ENCODE assay signal across 10 mouse cellular contexts in the genomic region with DNA sequence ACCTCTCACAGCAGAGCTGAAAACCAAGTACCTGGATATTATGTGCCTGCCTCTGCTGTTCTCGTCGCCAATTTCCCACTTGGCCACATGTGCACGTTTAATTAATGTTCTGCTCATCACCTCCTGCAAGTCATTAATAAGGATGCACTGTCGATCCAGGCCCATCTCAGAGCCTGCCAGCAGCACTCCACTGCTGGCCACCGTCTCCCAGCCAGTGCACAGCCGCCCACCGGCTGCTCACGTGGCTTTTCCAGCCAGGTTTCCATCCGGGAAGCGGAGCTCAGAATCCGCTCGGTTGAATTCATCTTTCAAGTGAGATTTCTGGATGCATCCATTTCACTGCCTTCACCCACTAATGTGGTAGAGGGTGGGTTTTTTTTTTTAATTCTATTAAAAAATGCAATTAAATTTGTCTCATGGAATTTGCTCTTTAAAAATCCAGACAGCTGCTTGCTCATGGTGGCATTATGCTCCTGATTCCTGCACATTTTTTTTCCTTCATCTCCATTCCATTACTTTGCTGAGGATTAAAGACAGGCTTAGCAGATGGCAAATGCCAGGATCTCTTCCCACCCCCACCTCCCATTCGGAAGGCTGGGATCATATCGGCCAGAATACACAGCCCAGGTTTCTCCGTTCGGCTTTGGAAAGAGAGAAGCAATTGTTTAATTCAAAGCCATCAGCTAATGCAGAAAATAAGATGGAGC.
DNase-seq lines count a peak whose midpoint lies in the region; ATAC-seq and TF ChIP-seq lines count a peak whose summit lies in the region.
"Had no signal": no experiment of that assay in that cellular context is flagged by ENCODE, and none has a peak within 500 bp of the region (broad histone marks: within the 10 kb centered on the region; RNA-seq: fewer than 3 reads in every experiment).

No protein-coding gene starts in this region.

- no peaks in the 10 kb centered on the region for H3K27me3 ChIP-seq in hindbrain, postnatal 0 days (ENCODE audit: insufficient read depth, low read length)
- no peaks in the 10 kb centered on the region for H3K27me3 ChIP-seq in limb, embryonic 12.5 days
- H3K27me3 ChIP-seq in heart, embryonic 11.5 days (ENCODE audit: control insufficient read depth, insufficient read depth, low read length), result no peaks in the 10 kb centered on the region
- H3K27me3 ChIP-seq in kidney, embryonic 15.5 days, result no peaks in the 10 kb centered on the region
- H3K27me3 ChIP-seq: stomach, embryonic 15.5 days had no signal

- no peak overlapping the region; the same call in 1 of the 2 replicates for H3K9ac ChIP-seq in hindbrain, postnatal 0 days (replicated peaks; ENCODE audit: low read length)
- no peak overlapping the region for H3K9ac ChIP-seq in limb, embryonic 12.5 days (replicated peaks)
- no peak overlapping the region for H3K9ac ChIP-seq in heart, embryonic 11.5 days (ENCODE audit: low read depth, low read length)
- H3K9ac ChIP-seq in kidney, embryonic 15.5 days, result no peak overlapping the region
- H3K9ac ChIP-seq: stomach, embryonic 15.5 days had no signal

- H3K4me3 ChIP-seq in hindbrain, postnatal 0 days (ENCODE audit: low read length), result no peak overlapping the region
- H3K4me3 ChIP-seq in limb, embryonic 12.5 days (replicated peaks), result no peak overlapping the region
- no peak overlapping the region for H3K4me3 ChIP-seq in heart, embryonic 11.5 days (ENCODE audit: low read depth, low read length)
- H3K4me3 ChIP-seq in kidney, embryonic 15.5 days (replicated peaks), result no peak overlapping the region
- H3K4me3 ChIP-seq: heart, embryonic 10.5 days; stomach, embryonic 15.5 days had no signal

- H3K4me1 ChIP-seq in hindbrain, postnatal 0 days (ENCODE audit: insufficient read depth, low read length), result no peaks in the 10 kb centered on the region
- H3K4me1 ChIP-seq in limb, embryonic 12.5 days (replicated peaks), result peaks cover 26% of the 10 kb centered on the region
- H3K4me1 ChIP-seq in heart, embryonic 11.5 days (ENCODE audit: control insufficient read depth, insufficient read depth, low read length), result no peaks in the 10 kb centered on the region
- H3K4me1 ChIP-seq in kidney, embryonic 15.5 days, result no peaks in the 10 kb centered on the region
- H3K4me1 ChIP-seq: heart, embryonic 10.5 days; stomach, embryonic 15.5 days had no signal

- TF ChIP-seq CTCF in hindbrain, postnatal 0 days (IDR thresholded peaks at IDR 0.05; ENCODE audit: low read depth), result no peak

- H3K36me3 ChIP-seq in hindbrain, postnatal 0 days (ENCODE audit: insufficient read depth, low read length), result no peaks in the 10 kb centered on the region
- no peaks in the 10 kb centered on the region for H3K36me3 ChIP-seq in limb, embryonic 12.5 days
- no peaks in the 10 kb centered on the region for H3K36me3 ChIP-seq in heart, embryonic 11.5 days (ENCODE audit: control insufficient read depth, insufficient read depth, low read length)
- H3K36me3 ChIP-seq in kidney, embryonic 15.5 days, result no peaks in the 10 kb centered on the region
- H3K36me3 ChIP-seq: heart, embryonic 10.5 days; stomach, embryonic 15.5 days had no signal

- H3K9me3 ChIP-seq in hindbrain, postnatal 0 days (ENCODE audit: low read length), result no peaks in the 10 kb centered on the region
- no peaks in the 10 kb centered on the region for H3K9me3 ChIP-seq in limb, embryonic 12.5 days
- H3K9me3 ChIP-seq in heart, embryonic 11.5 days (replicated peaks; ENCODE audit: control insufficient read depth, low read length), result no peaks in the 10 kb centered on the region
- no peaks in the 10 kb centered on the region for H3K9me3 ChIP-seq in kidney, embryonic 15.5 days (replicated peaks)
- H3K9me3 ChIP-seq: heart, embryonic 10.5 days; stomach, embryonic 15.5 days had no signal

- ATAC-seq in hindbrain, postnatal 0 days, result peak; percentile 88
- ATAC-seq in limb, embryonic 12.5 days (ENCODE audit: insufficient number of reproducible peaks, insufficient read depth, low FRiP score, low TSS enrichment, low read depth), result no peak
- ATAC-seq in heart, embryonic 11.5 days (replicated peaks; ENCODE audit: insufficient number of reproducible peaks, low FRiP score, low TSS enrichment), result no peak
- no peak for ATAC-seq in kidney, embryonic 15.5 days (replicated peaks; ENCODE audit: low FRiP score)

- peak; percentile 7 to 8 for DNase-seq in cerebellum, postnatal 36 days
- no peak for DNase-seq in cerebellum, adult 18-20 months
- DNase-seq in hindbrain, postnatal 0 days (ENCODE audit: low spot score), result peak; percentile 73
- peak; percentile 61 to 73 for DNase-seq in right cerebral cortex, postnatal 10 days (ENCODE audit: low spot score in 2 of 2)
- DNase-seq in spleen, postnatal 10 days (ENCODE audit: low spot score in 2 of 2), result no peak

- 27% methylated on average over 16 of the region's 16 CpGs for WGBS in hindbrain, postnatal 0 days
- 41% methylated on average over 16 of the region's 16 CpGs for WGBS in limb, embryonic 12.5 days
- 64% methylated on average over 16 of the region's 16 CpGs for WGBS in heart, embryonic 11.5 days (ENCODE audit: insufficient replicate concordance)
- WGBS in kidney, embryonic 15.5 days, result 67% methylated on average over 16 of the region's 16 CpGs

- peak overlapping the region; percentile 37 for H3K4me2 ChIP-seq in hindbrain, postnatal 0 days (ENCODE audit: low read depth, low read length)
- H3K4me2 ChIP-seq in limb, embryonic 12.5 days, result peak overlapping the region; percentile 17; the same call in 1 of the 2 replicates
- no peak overlapping the region for H3K4me2 ChIP-seq in heart, embryonic 11.5 days
- H3K4me2 ChIP-seq in kidney, embryonic 15.5 days, result no peak overlapping the region
- H3K4me2 ChIP-seq: stomach, embryonic 15.5 days had no signal

- H3K27ac ChIP-seq in hindbrain, postnatal 0 days, result peak overlapping the region; percentile 74
- H3K27ac ChIP-seq in limb, embryonic 12.5 days, result 0 out of 2 replicates have a peak overlapping the region, but pooled peaks have one; percentile 23
- no peak overlapping the region for H3K27ac ChIP-seq in heart, embryonic 11.5 days (ENCODE audit: low read depth, low read length)
- no peak overlapping the region for H3K27ac ChIP-seq in kidney, embryonic 15.5 days
- H3K27ac ChIP-seq: heart, embryonic 10.5 days; stomach, embryonic 15.5 days had no signal

Comparison
In these comparisons a context has a peak if more than half of its experiments do, and no peak if none do; other contexts are left out.
1. DNase-seq: peak in cerebellum, postnatal 36 days (2 of 2), hindbrain, postnatal 0 days (single experiment) and right cerebral cortex, postnatal 10 days (2 of 2); none in cerebellum, adult 18-20 months (0 of 2) and spleen, postnatal 10 days (0 of 2).
2. H3K27ac ChIP-seq: peak in hindbrain, postnatal 0 days (single experiment) and limb, embryonic 12.5 days (single experiment); none in heart, embryonic 11.5 days (single experiment) and kidney, embryonic 15.5 days (single experiment).
3. H3K4me2 ChIP-seq: peak in hindbrain, postnatal 0 days (single experiment) and limb, embryonic 12.5 days (single experiment); none in heart, embryonic 11.5 days (single experiment) and kidney, embryonic 15.5 days (single experiment).